Mouse (Mus musculus): ENCODE measurements around the gene Alad. TPM values are rescaled to one million over a fixed set of nuclear protein-coding genes. Genes with fewer than 3 reads are reported as not detected.
A peak's percentile ranks its signal among the peaks of the same experiment; 100 is the strongest.

Alad gene
- total RNA-seq, 2 experiments from 2014 or later, result 21.7 to 32.8 TPM

DNA sequence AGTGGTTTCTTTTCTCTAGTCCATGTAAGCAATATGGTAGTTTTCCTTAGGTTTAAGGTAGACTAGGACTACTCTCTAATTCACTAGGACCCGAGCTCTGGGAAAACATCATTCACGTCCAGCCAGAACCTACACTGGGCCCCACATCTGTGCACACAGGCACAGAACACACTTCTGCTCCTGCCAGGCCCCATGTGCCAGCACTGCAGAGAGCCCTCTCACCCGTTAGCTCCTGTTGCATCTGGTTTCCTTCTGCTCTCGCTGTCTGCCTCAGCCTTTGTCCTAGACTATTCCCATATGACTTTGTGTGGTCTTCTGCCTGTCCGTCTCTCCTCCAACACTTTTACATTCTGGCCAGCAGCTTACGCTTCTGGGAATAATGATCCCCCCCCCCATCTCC, 14.0 kb upstream of the Alad start:
- no peak for TF ChIP-seq CTCF (IDR thresholded peaks at IDR 0.05)
- no peak overlapping the region for H3K4me3 ChIP-seq
- intact Hi-C loops (cut with DNase I), result no loop called here
- DNase-seq, result no peak
- H3K27ac ChIP-seq, result no peak overlapping the region

DNA sequence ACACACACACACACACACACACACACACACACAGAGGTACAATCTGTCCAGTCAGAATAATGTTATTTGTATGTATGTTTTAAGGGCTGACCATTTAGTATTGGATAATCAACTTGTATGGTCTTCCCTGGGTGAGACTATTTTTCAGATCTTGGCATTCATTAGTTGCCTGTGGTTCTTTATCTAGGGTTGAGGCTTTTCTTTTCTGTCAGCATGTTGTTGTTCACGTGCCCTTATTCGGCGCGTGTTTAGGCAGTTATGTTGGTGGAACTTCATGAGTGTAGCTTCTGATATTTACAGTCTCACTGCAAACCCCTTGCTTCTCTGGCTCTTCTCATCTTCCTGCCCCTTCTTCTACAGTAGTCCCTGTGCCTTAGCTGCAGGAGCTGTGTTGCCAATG, 7.9 kb upstream of the Alad start:
- intact Hi-C loops (cut with DNase I), result no loop called here
- H3K4me3 ChIP-seq, result no peak overlapping the region
- DNase-seq, result no peak
- no peak for TF ChIP-seq CTCF (IDR thresholded peaks at IDR 0.05)
- no peak overlapping the region for H3K27ac ChIP-seq

DNA sequence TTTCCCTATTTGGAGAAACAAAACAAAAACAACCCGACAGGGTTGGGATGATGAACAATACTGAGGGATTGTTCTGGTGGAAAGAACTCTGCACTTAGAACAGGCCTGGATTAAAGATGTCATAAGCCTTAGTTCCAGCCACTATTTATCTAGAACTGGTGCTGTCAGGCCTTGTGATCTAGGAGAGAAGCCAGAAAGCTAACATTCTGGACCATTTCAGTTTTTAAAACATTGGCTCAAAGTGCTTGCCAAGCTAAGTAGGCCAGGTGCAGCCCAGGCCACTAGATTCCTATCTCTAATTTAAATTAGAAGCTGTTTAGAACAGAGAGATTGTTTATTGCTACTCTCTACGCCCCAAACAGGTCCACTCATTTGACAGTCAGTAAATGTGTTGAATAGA, 6.5 kb upstream of the Alad start:
- Histone ChIP-seq H3K27ac (no peak overlapping the region), H3K4me3 (no peak overlapping the region)
- no peak for TF ChIP-seq CTCF (IDR thresholded peaks at IDR 0.05)
- intact Hi-C loops (cut with DNase I), result no loop called here
- DNase-seq, result no peak

DNA sequence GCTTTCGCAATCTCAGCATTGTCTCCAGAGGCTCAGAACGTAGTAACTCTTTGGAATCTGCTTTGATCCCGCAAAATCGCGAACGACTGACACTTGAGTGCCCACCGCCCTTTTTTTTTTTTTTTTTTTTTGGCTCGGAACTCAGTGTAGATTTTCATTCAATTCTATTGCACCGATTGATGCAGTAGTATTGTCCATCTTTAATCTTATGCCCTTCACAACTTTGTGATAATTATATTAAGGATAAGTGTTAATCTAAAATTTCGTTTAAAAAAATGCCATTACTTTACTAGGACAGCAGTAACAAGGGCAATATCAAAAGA, 5.7 kb upstream of the Alad start:
- intact Hi-C loops (cut with DNase I), result no loop called here
- no peak for TF ChIP-seq CTCF (IDR thresholded peaks at IDR 0.05)
- DNase-seq, result no peak
- peak overlapping the region; percentile 97; the same call in 1 of the 2 replicates for H3K27ac ChIP-seq
- H3K4me3 ChIP-seq, result peak overlapping the region; percentile 95

DNA sequence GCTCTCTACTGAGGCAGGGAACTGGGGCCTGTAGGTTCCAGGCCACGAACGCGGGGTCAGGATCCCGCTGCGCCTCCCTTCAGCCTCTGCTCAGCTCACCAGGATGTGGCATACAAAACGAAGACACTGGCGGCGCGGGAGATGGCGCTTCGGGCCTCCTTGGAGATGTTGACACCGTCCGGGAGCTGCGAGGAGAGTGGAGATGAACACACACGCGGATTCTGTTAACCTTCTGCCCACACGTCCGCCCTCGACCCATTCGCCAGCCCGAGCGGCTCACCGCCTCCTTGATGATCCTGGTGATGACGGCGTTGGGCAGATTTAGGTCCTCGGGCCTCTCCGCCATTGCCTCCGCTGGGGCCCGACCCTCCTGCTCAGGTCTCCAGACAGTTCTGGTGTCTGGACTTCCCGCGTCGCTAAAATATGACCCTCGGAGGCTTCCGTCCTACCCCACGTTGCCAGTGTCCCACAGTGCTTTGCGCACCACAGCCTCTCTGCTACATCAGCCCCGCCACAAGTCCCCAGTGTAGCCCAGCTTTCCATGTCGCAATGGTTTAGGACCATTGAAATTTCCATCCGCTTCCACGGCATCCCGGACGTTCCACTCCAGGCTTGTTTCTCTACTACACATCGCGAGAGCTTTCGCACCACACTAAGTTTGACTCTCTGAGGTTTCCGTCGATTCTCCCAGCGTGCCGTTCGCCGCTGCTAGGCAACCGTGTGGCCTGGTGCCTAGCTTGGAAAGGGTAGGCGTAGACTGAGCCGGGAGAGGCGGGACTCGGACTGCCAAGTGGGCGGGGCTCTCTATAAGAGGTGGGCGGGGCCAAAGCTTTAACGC, 5.2 kb upstream of the Alad start, which contains the start of the genes Pole3 and 4933430I17Rik:
Gene Pole3, minus strand, starts transcription at position 418 of the 838 bp plus-strand sequence.
Gene 4933430I17Rik, plus strand, starts transcription at position 719 of the 838 bp plus-strand sequence.
- DNase-seq, result peak; percentile 99
- Histone ChIP-seq H3K4me3 (peak within 1 kb of the TSS; percentile 95), H3K27ac (peak within 1 kb of the TSS; percentile 97)
- intact Hi-C loops (cut with DNase I), result loop anchor here (5.0 kb wide), 1 partner anchor 118 kb away; the partner anchor contains the start of genes Cdc26 and Prpf4
- no peak for TF ChIP-seq CTCF (IDR thresholded peaks at IDR 0.05)

DNA sequence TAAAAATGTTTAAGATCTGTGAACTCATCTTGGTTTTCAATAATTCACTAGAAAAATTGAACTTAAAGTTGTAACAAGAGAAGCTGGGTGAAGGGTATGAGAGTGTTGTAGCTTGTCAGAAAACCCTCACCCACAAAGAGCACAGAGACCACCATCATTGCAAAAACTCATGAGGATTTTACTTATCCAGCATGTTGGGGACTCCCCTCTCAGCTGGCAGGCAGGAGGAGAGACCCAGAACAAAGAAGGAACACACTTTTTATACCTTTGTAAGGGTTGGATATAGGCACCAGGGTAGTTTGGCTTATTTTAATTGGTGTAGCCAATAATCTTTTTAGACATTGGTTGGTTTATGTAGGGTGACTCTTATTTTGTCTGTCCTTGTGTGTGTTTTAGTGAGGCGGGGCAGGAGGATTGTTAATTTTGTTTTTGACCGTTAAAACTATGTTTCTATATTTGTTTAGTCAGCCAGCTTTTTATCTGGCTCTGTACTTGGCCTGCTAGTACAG, 1.2 kb upstream of the Alad start:
- intact Hi-C loops (cut with DNase I), result loop anchor here (5.0 kb wide), 1 partner anchor 114 kb away; the partner anchor contains the start of genes Cdc26 and Prpf4
- Histone ChIP-seq H3K27ac (peak overlapping the region; percentile 95; the same call in 1 of the 2 replicates), H3K4me3 (no peak overlapping the region)
- no peak for TF ChIP-seq CTCF (IDR thresholded peaks at IDR 0.05)
- no peak for DNase-seq

DNA sequence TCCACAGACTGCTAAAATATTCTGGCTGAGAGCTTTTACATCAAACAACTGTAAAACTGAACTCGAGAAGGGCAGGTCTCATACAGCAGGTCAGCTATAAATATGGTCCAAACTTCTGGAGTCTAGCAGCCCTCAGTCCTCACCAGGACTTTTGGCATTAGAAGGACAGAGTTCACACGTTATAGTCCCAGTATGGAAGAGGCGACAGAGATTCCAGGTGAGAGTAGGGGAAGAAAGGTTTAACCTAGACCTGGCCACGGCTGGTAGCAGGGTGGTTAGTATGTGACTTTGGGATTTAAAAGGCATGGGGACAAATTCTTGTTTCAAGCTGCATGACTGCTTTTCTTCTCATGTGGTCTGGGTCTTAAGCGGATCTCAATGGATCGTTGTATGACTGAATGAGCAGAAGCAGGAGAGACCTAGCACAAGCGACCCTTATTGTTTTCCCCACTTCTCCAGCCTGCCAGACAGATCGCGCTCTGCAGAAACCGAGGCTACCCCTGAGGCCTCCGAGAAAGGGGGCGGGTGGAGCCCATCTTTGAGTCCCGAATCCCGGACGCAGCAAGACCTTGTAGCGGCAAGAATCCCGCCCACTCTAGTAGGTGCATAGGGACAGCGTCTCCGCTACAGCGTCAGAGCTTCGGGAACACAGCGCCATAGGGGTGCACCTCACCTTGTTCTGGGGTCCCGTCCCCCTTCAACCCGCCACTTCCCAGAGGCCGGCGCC, 433 bp downstream of the Alad start:
- intact Hi-C loops (cut with DNase I), result no loop called here
- peak overlapping the region; percentile 95 for H3K27ac ChIP-seq
- no peak for DNase-seq
- H3K4me3 ChIP-seq, result peak overlapping the region; percentile 85
- no peak for TF ChIP-seq CTCF (IDR thresholded peaks at IDR 0.05)

DNA sequence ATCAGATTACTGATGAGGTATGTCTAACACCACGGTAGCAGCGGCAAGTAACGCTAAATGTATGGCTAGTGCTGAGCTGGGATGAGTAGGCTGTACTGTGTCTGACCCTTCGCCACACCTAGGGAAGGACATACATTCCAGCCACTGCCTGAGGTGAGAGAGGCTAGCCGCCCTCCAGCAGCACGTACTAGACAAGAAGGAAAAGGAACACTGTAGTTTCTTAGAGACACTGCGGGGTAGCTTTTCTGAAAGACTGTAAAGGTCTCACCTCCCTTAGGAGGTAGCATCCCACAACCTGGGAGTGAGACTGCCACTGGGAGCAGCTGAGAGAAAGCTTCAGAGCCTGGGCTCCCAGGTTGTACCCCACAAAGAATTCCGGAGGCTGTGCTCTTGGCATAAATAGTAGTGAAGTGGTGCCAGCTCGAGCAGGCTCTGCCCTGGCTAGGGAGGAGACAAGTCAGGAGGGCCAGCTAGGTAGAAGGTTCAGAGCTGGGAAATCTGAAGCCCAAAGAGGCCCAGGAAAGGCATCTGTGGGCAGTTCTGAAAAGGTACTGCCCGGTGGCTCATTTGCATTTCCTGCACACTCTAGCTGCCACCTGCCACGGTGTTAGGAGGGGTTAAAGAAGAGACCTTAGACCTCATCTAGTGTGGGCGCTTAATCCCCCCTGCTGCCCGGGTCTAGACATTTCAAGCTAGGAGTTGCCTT, 1.1 kb downstream of the Alad start:
- Histone ChIP-seq H3K4me3 (peak overlapping the region; percentile 85), H3K27ac (peak overlapping the region; percentile 95)
- DNase-seq, result peak; percentile 50
- TF ChIP-seq CTCF (IDR thresholded peaks at IDR 0.05), result no peak
- intact Hi-C loops (cut with DNase I), result no loop called here

DNA sequence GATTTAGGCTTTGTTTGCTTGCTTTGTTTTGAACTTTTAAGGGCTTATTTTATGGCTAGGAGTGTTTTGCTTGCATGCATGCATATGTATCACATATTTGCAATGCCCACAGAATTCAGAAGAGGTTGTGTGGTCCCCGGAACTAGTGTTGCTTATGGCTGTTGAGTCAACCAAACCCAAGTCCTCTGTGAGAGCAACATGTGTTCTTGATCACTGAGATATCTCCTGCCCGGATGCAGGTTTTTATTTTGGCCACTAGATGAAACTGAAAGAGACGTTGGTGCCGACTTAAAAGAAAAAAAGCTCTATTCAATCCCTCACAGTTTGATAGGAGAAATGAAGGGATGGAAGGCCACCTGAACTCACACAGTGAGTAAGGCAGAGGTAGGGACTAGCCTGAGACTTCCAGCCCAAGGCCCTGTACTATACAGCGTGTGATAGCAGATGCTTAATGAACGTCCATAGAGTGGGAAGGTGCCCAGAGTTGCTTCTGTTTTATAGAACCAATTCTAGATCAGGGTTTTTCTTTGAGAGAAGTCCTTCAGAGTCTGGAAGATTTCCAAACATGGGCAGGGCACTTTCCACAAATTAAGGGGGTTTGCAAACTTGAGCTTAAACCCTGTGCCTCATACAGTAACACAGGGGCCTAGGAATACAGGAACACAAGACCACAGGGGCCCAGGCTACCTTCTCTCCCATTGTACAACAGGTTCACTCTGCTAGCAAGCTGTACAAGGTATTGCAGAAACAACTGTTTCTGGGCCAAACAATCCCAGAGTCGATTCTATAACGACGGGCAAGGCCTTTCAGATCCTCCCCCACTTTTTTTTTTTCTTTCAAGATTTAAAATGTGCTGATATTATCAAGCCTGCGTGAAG, 1.9 kb downstream of the Alad start:
- TF ChIP-seq CTCF (IDR thresholded peaks at IDR 0.05), result no peak
- Histone ChIP-seq H3K4me3 (no peak overlapping the region), H3K27ac (peak overlapping the region; percentile 95; the same call in 1 of the 2 replicates)
- intact Hi-C loops (cut with DNase I), result no loop called here
- no peak for DNase-seq

DNA sequence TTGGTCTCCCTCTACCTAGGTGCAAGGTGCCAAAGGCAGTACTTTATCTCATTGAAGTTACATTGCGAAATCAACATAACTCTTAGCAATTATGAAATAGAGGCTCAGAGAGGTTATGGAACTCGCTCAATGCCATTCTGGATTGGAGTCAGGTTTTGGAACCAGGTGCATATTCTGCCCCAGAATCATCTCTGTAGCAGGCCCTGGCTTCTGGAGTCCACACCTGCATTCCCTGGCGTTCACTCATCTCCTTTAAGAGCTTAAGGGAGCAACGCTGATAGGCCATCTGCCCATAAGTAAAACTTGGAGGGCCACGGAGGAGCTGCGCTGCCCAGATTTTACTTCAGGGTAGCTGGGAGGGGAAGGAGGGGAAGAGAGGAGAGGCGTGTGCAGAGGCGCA, 2.7 kb downstream of the Alad start:
- DNase-seq, result no peak
- intact Hi-C loops (cut with DNase I), result no loop called here
- Histone ChIP-seq H3K4me3 (no peak overlapping the region), H3K27ac (peak overlapping the region; percentile 72)
- TF ChIP-seq CTCF (IDR thresholded peaks at IDR 0.05), result no peak

DNA sequence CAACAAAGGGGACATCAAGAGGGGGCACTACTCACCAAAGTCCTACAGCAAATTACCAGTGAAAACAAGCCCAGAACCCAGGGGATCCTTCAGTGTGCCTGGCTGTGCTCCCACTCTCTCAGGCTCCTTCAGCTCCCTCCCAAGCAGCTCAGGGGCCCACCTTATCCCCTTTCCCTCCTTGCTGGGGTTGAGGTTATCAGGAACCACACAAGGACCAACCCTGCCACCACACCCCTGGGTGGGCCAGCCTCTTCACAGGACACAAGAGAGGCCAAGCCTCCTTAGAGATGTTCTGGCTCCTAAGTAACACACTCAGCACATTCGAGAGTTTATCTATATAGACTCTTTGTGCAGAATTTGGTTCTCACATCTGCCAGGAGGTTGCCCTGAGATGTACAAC, 3.1 kb downstream of the Alad start:
- intact Hi-C loops (cut with DNase I), result no loop called here
- Histone ChIP-seq H3K27ac (peak overlapping the region; percentile 72), H3K4me3 (no peak overlapping the region)
- no peak for TF ChIP-seq CTCF (IDR thresholded peaks at IDR 0.05)
- no peak for DNase-seq
